Mouse (Mus musculus): ENCODE results near the gene F2r.

GRCm38 (mm10) chr13:95621563-95621962 is 3.3 kb upstream of the F2r start:
- no peak for TF ChIP-seq CTCF (IDR thresholded peaks at IDR 0.05; ENCODE audit: control insufficient read depth, insufficient read depth, insufficient replicate concordance, low read depth, low read length)
- TF ChIP-seq POLR2A (IDR thresholded peaks at IDR 0.05; ENCODE audit: control insufficient read depth, low read depth, low read length): no peak
